Mouse (Mus musculus) stomach, postnatal 0 days (tissue): Measurements from ENCODE around the gene Dlgap4. TPM values are rescaled to one million over a fixed set of nuclear protein-coding genes. Genes with fewer than 3 reads are reported as not detected.

Experiments
- ATAC-seq: fragments of 200-750 bp; cut with Nextera tagmentation; 2 replicates; pipeline ENCODE4 v1.8.0; 2017; ENCODE audit not compliant: low FRiP score, low TSS enrichment
- DNase-seq: peaks from one replicate; pipeline ENCODE4 v3.0.0-alpha.2; 2016; ENCODE audit warnings: low spot score
- H3K27ac ChIP-seq: fragments of 300-500 bp; sonication (generic); replicated peaks from 2 replicates; pipeline ENCODE4 v1.5.1; 2014; ENCODE audit warnings: mild to moderate bottlenecking, control low read depth
- H3K27me3 ChIP-seq: fragments of 300-500 bp; sonication (generic); 2 replicates; pipeline ENCODE4 v1.6.1; 2014; ENCODE audit warnings: low read length; ENCODE audit not compliant: control insufficient read depth, insufficient read depth
- H3K36me3 ChIP-seq: fragments of 300-500 bp; sonication (generic); 2 replicates; pipeline ENCODE4 v1.6.1; 2014; ENCODE audit warnings: low read length, mixed read lengths; ENCODE audit not compliant: control insufficient read depth, insufficient read depth
- H3K4me1 ChIP-seq: fragments of 300-500 bp; sonication (generic); replicated peaks from 2 replicates; pipeline ENCODE4 v1.6.1; 2014; ENCODE audit warnings: antibody characterized with exemption; ENCODE audit not compliant: control insufficient read depth, insufficient read depth
- H3K4me2 ChIP-seq: fragments of 300-500 bp; sonication (generic); replicated peaks from 2 replicates; pipeline ENCODE4 v1.6.1; 2014; ENCODE audit warnings: low read depth, mild to moderate bottlenecking, control low read depth, moderate library complexity
- H3K4me3 ChIP-seq: fragments of 300-500 bp; sonication (generic); 2 replicates; pipeline ENCODE4 v1.5.1; 2014; ENCODE audit warnings: low read depth, low read length, control low read depth
- H3K9ac ChIP-seq: fragments of 300-500 bp; sonication (generic); 2 replicates; pipeline ENCODE4 v1.6.1; 2014; ENCODE audit warnings: mild to moderate bottlenecking, low read length, control low read depth, mixed read lengths
- H3K9me3 ChIP-seq: fragments of 300-500 bp; sonication (generic); 2 replicates; pipeline ENCODE4 v1.6.1; 2016; ENCODE audit warnings: low read length; ENCODE audit not compliant: control insufficient read depth
- CTCF ChIP-seq: IDR thresholded peaks from 2 replicates; pipeline ENCODE4 v1.5.1; 2016; ENCODE audit warnings: antibody characterized with exemption, low read depth, mild to moderate bottlenecking, moderate library complexity
- EP300 ChIP-seq: optimal IDR thresholded peaks from 2 replicates; pipeline ENCODE3; 2016; ENCODE audit warnings: antibody characterized with exemption
- WGBS: fragments of 180-500 bp; shearing (Covaris S2); extraction: QIAGEN DNeasy Blood & Tissue Kit; methylation state at CpG from one replicate; pipeline ENCODE4 v1.1.7; 2014; 5-methylcytosine and 5-hydroxymethylcytosine counted together
- polyA plus RNA-seq: library from polyadenylated mRNA; unstranded; fragments of >200 nt; fragmentation: Nextera tagmentation; extraction: Ambion mirVana; gene quantifications from 2 replicates; pipeline ENCODE4 v1.2.1, GENCODE M21; 2015

Dlgap4 gene
- polyA plus RNA-seq, 1 experiment from 2014 or later: 50.7 TPM

- 64% methylated on average over 5 of the region's 5 CpGs for WGBS
- no peaks in the 10 kb centered on the region for H3K36me3 ChIP-seq
- H3K4me3 ChIP-seq: no peak overlapping the region
- H3K27me3 ChIP-seq: no peaks in the 10 kb centered on the region
- H3K9me3 ChIP-seq: no peaks in the 10 kb centered on the region
- peaks cover 13% of the 10 kb centered on the region for H3K4me1 ChIP-seq
- DNase-seq (no peak), ATAC-seq (no peak)
- no peak overlapping the region for H3K27ac ChIP-seq
- no peak overlapping the region for H3K9ac ChIP-seq
- no peak for TF ChIP-seq EP300
- no peak for TF ChIP-seq CTCF
- no peak overlapping the region for H3K4me2 ChIP-seq
These were observed 105.3 kb downstream of the Dlgap4 start for GRCm38 (mm10) chr2:156718793-156719192.

DNA sequence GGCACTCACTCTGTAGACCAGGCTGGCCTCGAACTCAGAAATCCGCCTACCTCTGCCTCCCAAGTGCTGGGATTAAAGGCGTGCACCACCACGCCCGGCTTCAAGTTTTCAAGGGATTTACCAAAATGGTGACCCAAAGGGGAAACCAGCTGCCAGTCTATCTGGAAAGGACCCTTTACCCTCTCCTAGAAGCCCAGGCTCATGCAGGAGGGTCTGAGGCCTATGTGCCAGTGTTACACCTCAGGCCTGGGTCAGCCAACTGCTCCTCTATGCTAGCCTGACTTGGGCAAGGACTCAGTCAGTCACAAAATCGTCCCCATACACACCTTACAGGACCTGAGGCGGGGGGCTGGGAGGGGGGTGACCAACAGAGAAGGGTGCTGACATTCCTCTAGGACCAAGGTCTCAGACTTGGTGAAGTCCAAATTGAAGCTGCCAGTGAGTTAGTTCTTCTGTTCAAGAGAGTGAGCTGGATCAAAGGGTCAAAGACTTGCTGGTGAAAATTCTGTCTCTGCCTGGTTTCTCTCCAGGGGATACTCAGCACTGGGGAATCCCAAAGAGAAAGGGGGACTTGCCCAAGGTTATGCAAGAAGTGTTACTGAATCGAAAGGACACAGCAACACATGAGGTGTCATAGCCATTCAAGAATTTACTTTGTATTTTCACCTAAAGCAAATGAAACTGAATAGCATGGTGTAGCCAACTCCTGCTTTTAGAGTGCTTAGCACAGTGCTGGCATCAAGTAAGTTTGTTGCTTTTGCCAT, 106.2 kb downstream of the Dlgap4 start:
- DNase-seq: no peak

GRCm38 (mm10) chr2:156720313-156720674, 106.8 kb downstream of the Dlgap4 start:
- ATAC-seq (peak; percentile 0; the same call in 1 of the 2 replicates), DNase-seq (no peak)
- peak overlapping the region; percentile 70 for H3K4me2 ChIP-seq
- WGBS: 2% methylated on average over 10 of the region's 10 CpGs
- peak overlapping the region; percentile 88 for H3K9ac ChIP-seq
- H3K27ac ChIP-seq: peak overlapping the region; percentile 93
- no peaks in the 10 kb centered on the region for H3K9me3 ChIP-seq
- peaks cover 15% of the 10 kb centered on the region for H3K4me1 ChIP-seq
- H3K27me3 ChIP-seq: no peaks in the 10 kb centered on the region
- H3K4me3 ChIP-seq: peak overlapping the region; percentile 84
- H3K36me3 ChIP-seq: no peaks in the 10 kb centered on the region
- TF ChIP-seq EP300 (no peak), CTCF (no peak)

More for the DNA sequence above, 106.2 kb downstream of the Dlgap4 start:
- 78% methylated on average over 8 of the region's 8 CpGs for WGBS
- TF ChIP-seq CTCF (no peak), EP300 (no peak)
- ATAC-seq: 0 out of 2 replicates have a peak, but pooled peaks have one; percentile 0
- Histone ChIP-seq H3K4me1 (peaks cover 13% of the 10 kb centered on the region), H3K36me3 (no peaks in the 10 kb centered on the region), H3K9ac (peak overlapping the region; percentile 88), H3K4me2 (peak overlapping the region; percentile 70), H3K4me3 (peak overlapping the region; percentile 84), H3K9me3 (no peaks in the 10 kb centered on the region), H3K27me3 (no peaks in the 10 kb centered on the region), H3K27ac (peak overlapping the region; percentile 93)

DNA sequence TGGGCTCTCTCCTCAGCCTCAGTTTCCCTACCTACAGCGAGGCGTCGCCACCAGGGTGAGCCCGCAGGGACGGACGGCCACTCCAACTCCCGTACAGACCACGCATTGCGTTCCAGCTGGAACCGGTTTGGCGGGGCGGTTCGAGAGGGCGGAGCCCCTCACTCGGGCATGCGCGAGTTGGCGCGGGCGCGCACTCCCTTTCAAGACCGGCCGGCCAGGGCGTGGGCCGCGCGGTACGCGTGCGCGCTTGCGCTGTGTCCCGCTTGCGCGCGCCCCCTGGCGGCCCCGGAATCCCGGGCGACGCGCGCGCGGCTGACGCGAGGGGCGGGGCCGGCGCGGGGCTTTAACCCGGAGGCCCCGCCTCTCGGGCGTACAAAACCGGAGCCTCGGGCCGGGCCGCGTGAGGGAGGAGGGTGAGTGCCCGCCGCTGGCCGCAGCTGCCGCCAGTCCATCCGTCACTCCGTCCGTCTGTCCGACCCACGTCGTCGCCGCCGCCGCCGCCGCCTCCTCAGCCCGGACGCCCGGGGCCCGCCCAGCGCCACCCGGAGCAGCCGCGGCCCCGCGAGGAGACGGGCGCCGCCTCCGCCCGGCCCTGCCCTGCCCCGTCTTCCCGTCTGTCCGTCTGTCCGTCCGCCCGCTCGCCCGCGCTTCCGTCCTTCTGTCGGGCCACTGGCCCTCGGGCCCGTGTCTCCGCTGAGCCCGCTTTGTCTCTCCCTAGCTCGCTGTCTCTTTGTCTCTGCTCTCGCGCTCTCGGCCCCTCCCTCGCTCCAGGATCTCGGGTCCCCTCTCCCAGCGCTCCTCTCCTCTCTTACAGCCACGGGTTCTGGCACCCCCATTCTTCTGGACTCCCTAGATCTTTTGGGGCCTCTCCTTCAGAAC, 107.4 kb downstream of the Dlgap4 start:
- Histone ChIP-seq H3K9ac (peak overlapping the region; percentile 88), H3K4me1 (peaks cover 21% of the 10 kb centered on the region), H3K9me3 (no peaks in the 10 kb centered on the region), H3K27me3 (no peaks in the 10 kb centered on the region), H3K4me3 (peak overlapping the region; percentile 84), H3K4me2 (peak overlapping the region; percentile 90), H3K27ac (peak overlapping the region; percentile 93), H3K36me3 (no peaks in the 10 kb centered on the region)
- DNase-seq (peak; percentile 97), ATAC-seq (peak; percentile 92)
- WGBS: under 1% methylated on average over 48 of the region's 114 CpGs
- TF ChIP-seq EP300 (no peak), CTCF (peak; percentile 62)

- Histone ChIP-seq H3K4me1 (peaks cover 22% of the 10 kb centered on the region), H3K9me3 (no peaks in the 10 kb centered on the region), H3K4me2 (peak overlapping the region; percentile 90), H3K36me3 (no peaks in the 10 kb centered on the region), H3K4me3 (peak overlapping the region; percentile 84), H3K27me3 (no peaks in the 10 kb centered on the region), H3K9ac (peak overlapping the region; percentile 88), H3K27ac (peak overlapping the region; percentile 88)
- DNase-seq (peak; percentile 24), ATAC-seq (no peak)
- WGBS: under 1% methylated on average over 17 of the region's 17 CpGs
- TF ChIP-seq CTCF (no peak), EP300 (no peak)
These were observed 108.1 kb downstream of the Dlgap4 start for GRCm38 (mm10) chr2:156721554-156722070.
